Mouse (Mus musculus) ES-E14 (cell line): ENCODE results near the gene Atg2b.

Experiments
- CHD2 ChIP-seq: IDR thresholded peaks from 2 replicates; pipeline ENCODE4 v1.6.1; 2014; ENCODE audit warnings: mild to moderate bottlenecking, low read depth, low read length, inconsistent platforms
- MAFK ChIP-seq: IDR thresholded peaks from 2 replicates; pipeline ENCODE4 v1.6.1; 2014; ENCODE audit warnings: mild to moderate bottlenecking, low read depth, low read length, inconsistent platforms; ENCODE audit not compliant: insufficient read depth
- ZNF384 ChIP-seq: IDR thresholded peaks from 2 replicates; pipeline ENCODE4 v1.6.1; 2012; ENCODE audit warnings: low read depth, low read length, inconsistent platforms

- TF ChIP-seq MAFK = no peak
- TF ChIP-seq CHD2 = no peak
- TF ChIP-seq ZNF384 = no peak
These were observed 78.1 kb downstream of the Atg2b start for GRCm38 (mm10) chr12:105606881-105607280.
